Mouse (Mus musculus) heart, embryonic 11.5 days (tissue): Measurements from ENCODE around the gene Pdzd2. TPM values are rescaled to one million over a fixed set of nuclear protein-coding genes. Genes with fewer than 3 reads are reported as not detected.

Source experiments
- ATAC-seq: fragments of 200-750 bp; cut with Nextera tagmentation; replicated peaks from 2 replicates; pipeline ENCODE4 v1.8.0; 2017; ENCODE audit warnings: moderate library complexity; ENCODE audit not compliant: insufficient number of reproducible peaks, low FRiP score, low TSS enrichment
- H3K27ac ChIP-seq: fragments of 300-500 bp; sonication (generic); 2 replicates; pipeline ENCODE4 v1.5.1; 2014; ENCODE audit warnings: mild to moderate bottlenecking, low read depth, low read length
- H3K27me3 ChIP-seq: fragments of 300-500 bp; sonication (generic); 2 replicates; pipeline ENCODE4 v1.6.1; 2014; ENCODE audit warnings: mild to moderate bottlenecking, low read length, mixed read lengths; ENCODE audit not compliant: control insufficient read depth, insufficient read depth
- H3K36me3 ChIP-seq: fragments of 300-500 bp; sonication (generic); 2 replicates; pipeline ENCODE4 v1.6.1; 2014; ENCODE audit warnings: mild to moderate bottlenecking, low read length, moderate library complexity, mixed read lengths; ENCODE audit not compliant: control insufficient read depth, insufficient read depth
- H3K4me1 ChIP-seq: fragments of 300-500 bp; sonication (generic); 2 replicates; pipeline ENCODE4 v1.6.1; 2014; ENCODE audit warnings: low read length; ENCODE audit not compliant: control insufficient read depth, insufficient read depth
- H3K4me2 ChIP-seq: fragments of 300-500 bp; sonication (generic); 2 replicates; pipeline ENCODE4 v1.6.1; 2014; ENCODE audit warnings: mild to moderate bottlenecking, moderate library complexity
- H3K4me3 ChIP-seq: fragments of 300-500 bp; sonication (generic); 2 replicates; pipeline ENCODE4 v1.5.1; 2014; ENCODE audit warnings: low read depth, low read length
- H3K9ac ChIP-seq: fragments of 300-500 bp; sonication (generic); 2 replicates; pipeline ENCODE4 v1.6.1; 2014; ENCODE audit warnings: mild to moderate bottlenecking, low read depth, low read length, moderate library complexity
- H3K9me3 ChIP-seq: fragments of 300-500 bp; sonication (generic); replicated peaks from 2 replicates; pipeline ENCODE4 v1.6.1; 2016; ENCODE audit warnings: low read length; ENCODE audit not compliant: control insufficient read depth
- WGBS: fragments of 180-500 bp; shearing (Covaris S2); extraction: QIAGEN DNeasy Blood & Tissue Kit; methylation state at CpG from one replicate; pipeline ENCODE4 v1.1.7; 2014; ENCODE audit not compliant: insufficient replicate concordance; 5-methylcytosine and 5-hydroxymethylcytosine counted together
- polyA plus RNA-seq: library from polyadenylated mRNA; unstranded; fragments of >200 nt; fragmentation: Nextera tagmentation; extraction: Ambion mirVana; gene quantifications from 2 replicates; pipeline ENCODE4 v1.2.1, GENCODE M21; 2014

Pdzd2 gene
- polyA plus RNA-seq, 1 experiment from 2014 or later = 12.5 TPM

DNA sequence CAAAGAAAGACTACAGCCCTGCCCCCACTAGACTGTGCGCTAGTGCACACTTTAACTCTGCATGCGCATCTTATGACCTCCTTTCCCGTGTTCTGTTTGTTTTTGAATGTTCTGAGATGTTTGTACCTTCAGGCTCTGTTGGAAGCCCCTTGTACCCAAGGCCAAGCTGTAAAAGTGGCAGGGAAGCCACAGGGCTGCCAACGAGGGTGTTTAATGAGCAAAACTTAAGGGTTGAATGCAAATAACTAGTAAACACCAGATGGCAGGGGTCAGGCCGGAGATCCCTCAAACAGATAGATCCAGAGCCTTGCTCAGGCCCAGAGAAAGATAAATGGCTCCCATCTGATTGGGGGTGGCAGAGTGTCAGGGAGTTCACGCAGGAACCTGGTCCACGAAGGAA lies 42.0 kb downstream of the Pdzd2 start:
- H3K9ac ChIP-seq = no peak overlapping the region
- ATAC-seq = no peak
- no peak overlapping the region for H3K27ac ChIP-seq
- H3K36me3 ChIP-seq = no peaks in the 10 kb centered on the region
- no peaks in the 10 kb centered on the region for H3K27me3 ChIP-seq
- 70% methylated on average over 7 of the region's 7 CpGs for WGBS
- no peak overlapping the region for H3K4me2 ChIP-seq
- H3K4me1 ChIP-seq = no peaks in the 10 kb centered on the region
- no peaks in the 10 kb centered on the region for H3K9me3 ChIP-seq
- H3K4me3 ChIP-seq = no peak overlapping the region

DNA sequence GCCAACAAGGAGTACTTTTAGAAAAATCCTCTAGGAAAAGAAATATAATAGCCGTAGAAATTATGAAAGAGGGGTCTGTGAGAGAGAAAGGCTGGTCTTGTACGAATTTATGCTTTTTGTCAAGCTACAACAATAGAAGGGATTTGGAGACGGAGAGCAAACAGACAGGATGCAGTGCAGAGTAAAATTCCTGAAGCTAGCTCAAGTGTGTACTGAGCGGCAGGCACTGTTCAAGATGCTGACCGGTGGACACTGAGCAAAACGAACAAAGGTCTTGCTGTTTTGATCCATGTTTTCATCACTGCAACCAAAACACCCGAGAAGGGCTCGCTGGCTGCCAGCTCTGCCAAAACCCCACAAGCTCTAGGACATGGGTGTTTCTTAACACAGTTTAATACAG lies 42.8 kb downstream of the Pdzd2 start:
- 75% methylated on average over 8 of the region's 8 CpGs for WGBS
- Histone ChIP-seq H3K4me3 (no peak overlapping the region), H3K27ac (no peak overlapping the region), H3K9ac (no peak overlapping the region), H3K27me3 (no peaks in the 10 kb centered on the region), H3K36me3 (no peaks in the 10 kb centered on the region), H3K4me1 (no peaks in the 10 kb centered on the region), H3K9me3 (no peaks in the 10 kb centered on the region), H3K4me2 (no peak overlapping the region)
- no peak for ATAC-seq

DNA sequence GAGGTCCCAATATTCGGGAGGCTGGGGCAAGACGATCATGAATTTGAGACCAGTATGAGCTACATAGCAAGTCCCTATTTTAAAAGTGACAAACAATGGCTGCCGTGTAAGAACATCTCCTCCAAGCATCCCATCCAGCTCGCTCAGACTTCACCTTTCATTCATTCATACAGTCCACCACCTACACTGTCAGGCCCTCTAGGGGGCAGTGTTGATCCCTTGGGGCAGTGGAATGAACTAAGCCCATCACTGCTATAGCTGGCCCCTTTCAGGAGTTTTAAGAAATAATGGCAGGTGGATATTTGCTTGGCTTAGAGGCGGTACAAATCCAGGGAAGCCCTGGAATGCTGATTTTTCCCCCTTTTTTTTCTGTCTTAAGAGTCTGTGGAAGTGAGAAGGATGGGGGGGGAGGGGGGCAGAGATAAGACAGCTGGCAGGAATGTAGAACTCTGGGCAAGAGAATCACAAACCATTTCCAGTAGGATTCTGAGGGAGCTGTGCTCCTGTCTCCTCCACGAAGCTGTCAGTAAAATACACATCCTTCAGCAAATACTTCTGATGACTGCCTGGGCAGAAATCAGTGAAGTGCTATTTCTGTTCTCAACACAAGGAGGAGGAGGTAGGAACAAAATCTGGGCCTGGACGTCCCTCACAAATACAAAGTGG lies 49.9 kb downstream of the Pdzd2 start:
- Histone ChIP-seq H3K27ac (no peak overlapping the region), H3K4me1 (no peaks in the 10 kb centered on the region), H3K4me3 (no peak overlapping the region), H3K9me3 (0 out of 2 replicates have a peak, but pooled peaks cover 2% of the 10 kb centered on the region), H3K36me3 (no peaks in the 10 kb centered on the region), H3K4me2 (no peak overlapping the region), H3K9ac (no peak overlapping the region), H3K27me3 (no peaks in the 10 kb centered on the region)
- no peak for ATAC-seq
- WGBS = 68% methylated on average over 7 of the region's 7 CpGs

DNA sequence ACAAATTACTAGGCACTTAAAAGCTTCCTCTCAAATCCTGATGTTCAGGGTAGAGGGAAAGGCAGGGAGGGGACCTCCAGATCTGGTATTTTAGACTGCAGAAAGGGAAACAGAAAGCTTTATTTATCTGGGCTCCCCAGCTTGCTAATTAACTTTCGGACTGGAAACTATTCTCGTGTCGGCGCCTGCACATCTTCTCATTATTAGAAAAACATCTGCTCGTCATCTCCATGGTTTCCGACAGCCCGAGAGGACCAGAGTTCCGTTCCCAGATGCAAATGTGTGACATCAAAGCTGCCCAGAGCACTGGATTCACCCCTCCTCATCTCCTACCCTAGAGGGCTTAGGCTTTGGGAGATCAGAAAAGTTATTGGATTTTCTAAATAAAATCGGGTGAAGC lies 57.2 kb downstream of the Pdzd2 start:
- no peaks in the 10 kb centered on the region for H3K36me3 ChIP-seq
- H3K4me3 ChIP-seq = no peak overlapping the region
- H3K4me1 ChIP-seq = no peaks in the 10 kb centered on the region
- WGBS = 48% methylated on average over 9 of the region's 9 CpGs
- 0 out of 2 replicates have a peak, but pooled peaks cover 3% of the 10 kb centered on the region for H3K9me3 ChIP-seq
- no peak for ATAC-seq
- H3K4me2 ChIP-seq = no peak overlapping the region
- H3K27me3 ChIP-seq = no peaks in the 10 kb centered on the region
- H3K27ac ChIP-seq = no peak overlapping the region
- no peak overlapping the region for H3K9ac ChIP-seq

DNA sequence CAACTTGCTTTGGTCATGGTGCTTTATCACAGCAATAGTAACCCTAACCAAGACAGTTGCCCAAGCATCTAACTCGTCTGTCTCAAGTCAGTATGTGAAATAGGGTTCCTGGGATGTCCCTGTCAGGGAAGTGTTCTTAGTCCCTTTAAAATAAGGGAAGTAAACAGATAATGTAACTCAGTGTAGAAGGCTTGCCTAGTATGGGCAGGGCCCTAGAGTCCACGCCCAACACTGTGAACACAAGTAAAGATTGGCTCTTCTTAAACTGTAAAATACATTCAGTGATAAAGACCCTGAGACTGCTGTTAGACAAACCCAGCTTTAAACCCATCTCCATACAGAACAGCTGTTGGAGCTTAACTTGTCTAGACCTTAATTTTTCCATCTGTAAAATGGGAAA lies 57.8 kb downstream of the Pdzd2 start:
- Histone ChIP-seq H3K9me3 (0 out of 2 replicates have a peak, but pooled peaks cover 3% of the 10 kb centered on the region), H3K36me3 (no peaks in the 10 kb centered on the region), H3K4me2 (no peak overlapping the region), H3K4me1 (no peaks in the 10 kb centered on the region), H3K27ac (no peak overlapping the region), H3K27me3 (no peaks in the 10 kb centered on the region), H3K9ac (no peak overlapping the region), H3K4me3 (no peak overlapping the region)
- 81% methylated on average over 2 of the region's 2 CpGs for WGBS
- ATAC-seq = no peak

DNA sequence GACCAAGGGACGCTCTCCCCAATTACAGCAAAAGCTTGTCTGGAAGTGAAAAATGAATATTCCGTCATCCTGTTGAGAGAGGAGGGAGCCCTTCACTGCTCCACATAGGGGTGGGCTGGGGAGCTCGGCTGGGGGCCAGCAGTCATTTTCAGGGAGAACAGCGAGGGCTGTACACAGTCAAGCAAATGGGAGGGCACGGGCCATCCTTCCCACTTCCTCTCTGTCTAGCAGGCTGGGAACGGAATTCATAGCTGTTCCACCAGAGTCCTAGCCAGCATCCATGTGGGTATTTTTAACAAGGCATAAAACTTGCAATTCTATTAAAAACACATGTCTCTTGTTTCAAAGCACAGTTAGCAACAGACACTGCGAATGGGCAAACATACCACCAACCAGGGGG lies 59.0 kb downstream of the Pdzd2 start:
- no peak overlapping the region for H3K4me2 ChIP-seq
- no peaks in the 10 kb centered on the region for H3K4me1 ChIP-seq
- H3K36me3 ChIP-seq = no peaks in the 10 kb centered on the region
- ATAC-seq = no peak
- H3K9me3 ChIP-seq = 0 out of 2 replicates have a peak, but pooled peaks cover 3% of the 10 kb centered on the region
- H3K27me3 ChIP-seq = no peaks in the 10 kb centered on the region
- H3K9ac ChIP-seq = no peak overlapping the region
- no peak overlapping the region for H3K4me3 ChIP-seq
- whole genome bisulfite sequencing = 52% methylated on average over 7 of the region's 7 CpGs
- H3K27ac ChIP-seq = no peak overlapping the region

DNA sequence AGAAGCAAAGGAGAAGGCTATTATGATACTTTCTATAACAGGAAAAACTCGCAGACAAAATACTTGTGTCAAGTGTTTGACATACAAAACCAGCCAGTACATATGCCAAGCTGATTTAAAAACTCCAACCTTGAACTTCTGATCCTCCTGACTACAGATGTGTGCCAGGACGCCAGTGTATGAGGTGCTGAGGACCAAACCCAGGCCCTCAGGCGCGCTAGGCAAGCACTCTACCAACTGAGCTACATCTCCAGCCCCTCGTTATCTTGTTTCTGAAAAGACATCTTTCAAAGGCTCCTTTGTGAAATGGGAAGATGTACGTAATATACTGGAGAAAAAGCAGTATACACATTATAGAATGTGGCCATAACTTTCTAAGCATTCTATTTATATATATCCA lies 59.7 kb downstream of the Pdzd2 start:
- H3K4me1 ChIP-seq = no peaks in the 10 kb centered on the region
- no peak overlapping the region for H3K4me2 ChIP-seq
- H3K27me3 ChIP-seq = no peaks in the 10 kb centered on the region
- ATAC-seq = no peak
- H3K36me3 ChIP-seq = no peaks in the 10 kb centered on the region
- 0 out of 2 replicates have a peak, but pooled peaks cover 2% of the 10 kb centered on the region for H3K9me3 ChIP-seq
- no peak overlapping the region for H3K4me3 ChIP-seq
- WGBS = 79% methylated on average over 6 of the region's 6 CpGs
- no peak overlapping the region for H3K9ac ChIP-seq
- no peak overlapping the region for H3K27ac ChIP-seq

DNA sequence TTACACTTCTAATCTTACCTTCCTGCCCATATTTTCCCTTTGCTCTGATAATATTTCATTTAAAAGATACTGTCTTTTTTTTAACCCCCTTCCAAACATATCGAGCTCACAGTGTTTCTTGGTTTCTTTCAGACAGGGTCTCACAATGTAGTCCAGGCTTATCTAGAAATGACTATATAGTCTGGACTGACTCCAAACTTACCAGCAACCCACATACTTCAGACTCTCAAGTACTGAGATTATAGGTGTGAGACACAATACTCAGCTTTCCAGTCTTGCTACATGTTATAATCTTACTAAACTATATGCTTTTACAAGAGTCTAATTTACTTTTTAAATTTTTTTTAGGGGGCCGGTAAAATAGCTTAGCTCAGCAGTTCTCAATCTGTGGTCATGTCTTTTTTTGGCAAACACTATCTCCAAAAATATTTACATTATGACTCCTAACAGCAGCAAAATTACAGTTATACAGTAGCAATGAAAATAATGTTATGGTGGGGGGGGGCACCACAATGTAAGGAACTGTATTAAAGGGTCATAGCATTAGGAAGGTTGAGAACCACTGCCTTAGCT lies 61.1 kb downstream of the Pdzd2 start:
- Histone ChIP-seq H3K27ac (no peak overlapping the region), H3K9me3 (no peaks in the 10 kb centered on the region), H3K36me3 (no peaks in the 10 kb centered on the region), H3K4me1 (no peaks in the 10 kb centered on the region), H3K27me3 (no peaks in the 10 kb centered on the region), H3K4me3 (no peak overlapping the region), H3K4me2 (no peak overlapping the region), H3K9ac (no peak overlapping the region)
- WGBS = 48% methylated on average over 2 of the region's 2 CpGs
- ATAC-seq = no peak

DNA sequence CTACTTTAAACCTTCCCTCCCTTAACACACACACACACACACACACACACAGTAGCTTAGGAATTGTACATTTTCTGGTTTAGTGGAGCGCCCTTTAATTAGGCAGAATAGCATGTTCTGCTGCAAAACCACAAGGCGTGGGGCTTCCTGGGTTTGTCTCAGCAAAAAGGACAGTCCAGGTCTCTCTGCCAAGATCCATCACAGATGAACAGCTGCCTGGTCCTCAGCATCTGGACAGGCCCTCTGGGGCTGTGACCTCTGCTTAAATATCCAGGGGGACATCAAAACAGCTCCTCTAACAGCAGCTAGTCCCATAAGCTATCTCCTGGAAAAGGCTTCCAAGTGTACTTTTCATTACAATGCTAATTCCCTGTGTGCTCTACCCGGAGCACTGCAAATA lies 64.4 kb downstream of the Pdzd2 start:
- 88% methylated on average over 3 of the region's 3 CpGs for WGBS
- Histone ChIP-seq H3K27me3 (no peaks in the 10 kb centered on the region), H3K9me3 (no peaks in the 10 kb centered on the region), H3K4me3 (no peak overlapping the region), H3K4me2 (no peak overlapping the region), H3K9ac (no peak overlapping the region), H3K36me3 (no peaks in the 10 kb centered on the region), H3K27ac (no peak overlapping the region), H3K4me1 (no peaks in the 10 kb centered on the region)
- no peak for ATAC-seq
